Mouse (Mus musculus) cerebellum, adult 9-11 months (tissue): ENCODE measurements around the gene Defb21.

Experiments
- DNase-seq: peaks from one replicate; pipeline ENCODE4 v3.0.0; 2022

Defb21 gene

GRCm38 (mm10) chr2:152572114-152572794, at the start of gene Defb21:
Gene Defb21, plus strand, starts transcription at chr2:152572744.
- no peak for DNase-seq

GRCm38 (mm10) chr2:152539944-152540710, 32.4 kb upstream of the Defb21 start, which contains the start of gene Defb29:
Gene Defb29, minus strand, starts transcription at chr2:152540098.
- no peak for DNase-seq

- DNase-seq = no peak
Measured at GRCm38 (mm10) chr2:152541979-152542378, 30.6 kb upstream of the Defb21 start.

GRCm38 (mm10) chr2:152542897-152543296, 29.6 kb upstream of the Defb21 start:
- no peak for DNase-seq

GRCm38 (mm10) chr2:152543478-152543877, 29.1 kb upstream of the Defb21 start:
- no peak for DNase-seq

DNA sequence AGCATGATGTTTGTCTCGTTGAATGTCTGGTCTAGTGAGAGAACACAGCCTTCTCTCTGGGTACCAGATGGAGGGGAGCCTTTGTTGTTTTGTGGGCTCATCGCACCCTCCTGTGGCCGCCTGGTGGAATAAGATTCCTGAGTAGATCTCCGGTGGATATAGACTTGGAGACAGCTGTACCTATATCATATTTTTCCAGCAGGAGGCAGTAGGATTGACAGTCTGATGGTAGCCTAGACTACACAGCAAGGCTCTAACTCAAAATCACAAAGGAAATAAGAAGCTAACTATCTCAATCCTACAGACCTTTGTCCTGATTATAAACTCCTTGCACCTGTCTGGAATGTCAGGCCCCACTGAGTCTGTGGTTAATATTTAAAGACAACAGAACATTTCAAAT, 27.9 kb upstream of the Defb21 start:
- DNase-seq = peak; percentile 19

- no peak for DNase-seq
Measured at GRCm38 (mm10) chr2:152548124-152548523, 24.4 kb upstream of the Defb21 start.

DNA sequence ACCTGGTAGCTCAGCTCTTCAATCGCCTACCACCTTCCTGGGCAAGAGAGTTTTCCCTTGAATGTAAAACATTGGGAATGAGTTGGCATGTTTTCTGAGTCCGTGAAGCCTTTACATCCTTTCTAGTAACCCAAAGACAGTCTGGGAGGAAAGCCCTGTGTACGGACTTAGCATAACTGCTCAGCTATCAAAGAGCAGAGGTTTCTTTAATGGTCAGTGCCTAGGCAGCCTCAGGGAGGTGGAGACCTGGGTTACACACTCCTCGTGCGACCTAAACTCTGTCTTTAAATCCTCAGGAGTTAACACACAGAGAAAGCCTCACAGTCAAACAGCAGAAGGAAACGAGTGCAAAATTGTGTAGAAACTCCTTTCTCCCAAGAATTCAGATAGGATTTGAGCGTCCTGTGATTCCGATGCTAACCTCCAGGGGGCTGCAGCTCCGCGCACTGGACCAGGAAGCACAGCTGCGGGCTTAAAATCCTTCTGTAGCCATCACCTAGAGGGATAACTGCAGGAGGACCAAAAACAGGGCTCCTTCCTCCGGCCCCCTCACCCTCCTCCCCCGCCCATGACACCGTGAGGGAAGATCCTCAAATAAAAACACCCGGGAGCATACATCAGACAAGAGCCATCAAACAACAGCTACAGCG, 18.6 kb upstream of the Defb21 start:
- DNase-seq = peak; percentile 8

GRCm38 (mm10) chr2:152556655-152557054, 15.9 kb upstream of the Defb21 start:
- DNase-seq = no peak

GRCm38 (mm10) chr2:152569038-152569437, 3.5 kb upstream of the Defb21 start, which contains the start of gene Gm17416:
Gene Gm17416, plus strand, starts transcription at chr2:152569338.
- no peak for DNase-seq

- no peak for DNase-seq
Measured at GRCm38 (mm10) chr2:152569881-152570280, 2.7 kb upstream of the Defb21 start.

- DNase-seq = no peak
Measured at GRCm38 (mm10) chr2:152570313-152570712, 2.2 kb upstream of the Defb21 start.

GRCm38 (mm10) chr2:152573484-152573883, 940 bp downstream of the Defb21 start:
- DNase-seq = no peak

DNA sequence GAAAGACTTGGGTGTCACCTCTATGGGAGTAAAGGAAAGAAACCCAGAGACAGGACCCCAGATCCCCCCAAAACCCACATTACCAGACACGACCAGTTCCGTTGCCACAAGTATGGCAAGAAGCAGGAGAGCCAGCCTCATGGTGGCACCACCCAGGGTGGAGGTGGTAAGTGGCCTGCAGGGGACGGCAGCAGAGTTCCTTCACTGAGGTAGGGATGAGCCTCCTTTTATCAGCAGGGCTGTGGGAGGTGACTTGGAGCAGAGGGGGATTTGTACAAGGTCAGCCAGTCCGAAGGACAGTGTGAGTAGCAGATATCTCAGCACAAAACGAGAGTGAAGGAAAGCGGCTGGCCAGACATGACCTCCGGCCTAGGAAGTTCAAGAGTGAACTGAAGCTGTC, 7.6 kb downstream of the Defb21 start, which contains the start of gene Defb19:
Gene Defb19 (minus strand): TSS at position 206 of the 400 bp plus-strand sequence.
- no peak for DNase-seq

- no peak for DNase-seq
Measured at GRCm38 (mm10) chr2:152580612-152581011, 8.1 kb downstream of the Defb21 start.

DNA sequence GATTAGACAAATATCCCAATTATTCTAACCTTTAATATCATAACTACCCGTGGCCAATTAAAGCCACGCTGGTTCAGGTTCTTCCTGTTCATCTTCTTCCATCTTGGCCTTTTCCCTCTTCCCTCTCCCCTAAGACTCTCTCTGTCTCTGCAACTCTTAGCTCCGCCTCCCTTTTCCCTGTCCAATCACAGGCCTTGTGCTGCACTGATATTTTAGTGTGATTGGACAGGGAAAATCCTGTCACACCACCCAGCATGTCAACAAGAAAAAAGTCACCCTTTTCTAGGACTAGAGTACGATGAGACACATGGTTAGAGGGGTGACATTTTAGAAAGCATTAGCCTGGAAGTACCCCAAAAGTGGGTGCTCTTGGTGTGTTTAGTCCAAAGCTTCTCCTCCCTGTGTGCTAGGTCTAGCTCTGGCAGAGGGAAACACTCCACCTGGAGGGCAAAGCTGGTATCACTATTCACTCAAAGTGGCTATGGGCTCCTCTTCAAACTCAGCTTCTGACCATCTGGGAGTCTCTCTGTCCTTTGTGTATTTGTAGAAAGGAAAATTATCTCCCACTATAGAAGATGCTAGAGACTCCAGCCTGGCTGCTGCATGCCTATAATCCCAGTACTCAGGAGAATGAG, 14.5 kb downstream of the Defb21 start:
- DNase-seq = no peak

DNA sequence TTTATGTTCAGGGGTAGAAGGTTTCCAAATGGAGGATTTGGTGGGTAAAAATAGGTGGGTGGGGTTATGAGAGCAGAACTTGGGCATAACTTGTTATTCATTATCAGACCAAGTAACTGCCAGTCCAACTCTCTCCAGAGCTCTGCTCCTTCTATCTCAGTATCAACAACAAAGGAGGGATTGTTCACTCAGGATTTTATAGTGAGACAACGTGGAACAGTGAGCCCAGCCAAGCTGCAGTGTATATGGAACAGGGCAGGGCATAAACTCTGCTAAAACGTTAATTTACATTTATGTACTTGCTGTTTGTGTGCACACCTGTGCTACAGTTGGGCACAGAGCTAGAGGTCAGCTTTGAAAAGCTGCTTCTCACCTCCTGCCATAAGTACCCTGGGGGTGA, 15.9 kb downstream of the Defb21 start:
- DNase-seq = no peak

- no peak for DNase-seq
Measured at GRCm38 (mm10) chr2:152589021-152589420, 16.5 kb downstream of the Defb21 start.

DNA sequence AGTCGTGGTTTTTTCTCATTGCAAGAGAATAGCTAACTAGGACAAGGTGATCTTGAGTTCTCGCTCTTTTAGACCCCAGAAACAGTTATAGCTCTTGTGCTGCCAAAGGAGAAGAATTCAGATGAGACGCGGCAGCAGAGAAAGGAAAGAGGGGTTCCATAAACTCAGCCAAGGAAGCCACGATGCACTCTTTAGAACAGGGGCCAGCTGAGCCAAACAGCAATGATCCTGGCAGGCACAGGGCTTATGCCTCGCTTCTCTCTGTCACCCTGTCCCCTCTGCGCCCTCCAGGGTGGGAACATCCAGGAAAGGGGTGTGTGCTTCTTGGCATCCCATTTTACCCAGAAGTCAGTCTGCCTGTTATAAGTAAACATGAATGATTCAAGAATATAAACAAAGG, 26.8 kb downstream of the Defb21 start, which contains the start of gene Defb45:
Gene Defb45 (minus strand): TSS at position 101 of the 400 bp plus-strand sequence.
- DNase-seq = no peak

- no peak for DNase-seq
Measured at GRCm38 (mm10) chr2:152600076-152600475, 27.5 kb downstream of the Defb21 start.

DNA sequence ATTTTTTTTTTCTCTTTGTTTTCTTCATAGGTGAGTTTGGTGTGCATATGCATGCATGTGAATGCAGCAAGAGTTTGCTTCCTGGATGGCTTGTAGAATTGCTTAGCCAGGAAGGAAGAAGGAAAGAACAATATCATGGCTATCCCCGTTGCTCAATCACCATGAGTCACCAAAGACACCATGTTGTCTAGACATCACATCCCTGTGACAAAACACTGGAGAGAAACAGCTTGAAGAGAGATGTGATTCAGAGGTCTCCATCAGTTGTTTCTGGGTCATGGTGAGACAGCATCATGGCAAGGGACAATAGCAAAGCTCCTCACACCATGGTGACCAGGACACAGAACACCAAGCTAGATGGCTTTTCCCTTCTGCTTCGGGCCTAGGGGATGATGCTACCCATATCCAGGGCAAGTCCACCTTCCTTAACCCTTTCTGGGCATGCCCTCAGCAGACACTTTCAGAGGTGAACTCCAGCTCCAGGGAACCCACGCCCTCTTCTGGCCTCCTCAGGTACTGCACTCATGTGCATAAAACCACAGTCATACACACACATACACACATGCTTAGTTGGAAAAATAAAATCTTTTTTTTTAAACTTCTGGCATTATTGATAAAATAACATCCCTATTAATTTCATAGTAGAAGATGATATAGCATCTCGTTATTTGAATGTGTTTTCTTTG, 28.9 kb downstream of the Defb21 start:
- no peak for DNase-seq

GRCm38 (mm10) chr2:152604057-152604456, 31.5 kb downstream of the Defb21 start, which contains the start of gene Defb36:
Gene Defb36, plus strand, starts transcription at chr2:152604327.
- no peak for DNase-seq
